Mouse (Mus musculus): ENCODE data around the gene Hc.

- TF ChIP-seq CTCF (IDR thresholded peaks at IDR 0.05; ENCODE audit: borderline replicate concordance, insufficient read depth, low read length) (no peak), POLR2A (IDR thresholded peaks at IDR 0.05; ENCODE audit: low read depth, low read length) (no peak)
Observed at GRCm38 (mm10) chr2:35072547-35072946, 11.3 kb upstream of the Hc start.

Data from embryonic fibroblast, embryonic 13.5 days (primary cell).